Mouse (Mus musculus) intestine, postnatal 0 days (tissue): ENCODE results near the gene Tgm2. TPM values are rescaled to one million over a fixed set of nuclear protein-coding genes. Genes with fewer than 3 reads are reported as not detected.

Experiments used
- ATAC-seq: fragments of 200-750 bp; cut with Nextera tagmentation; 2 replicates; pipeline ENCODE4 v1.8.0; 2017; ENCODE audit warnings: mild to moderate bottlenecking, moderate TSS enrichment, moderate library complexity
- H3K27ac ChIP-seq: fragments of 300-500 bp; sonication (generic); 2 replicates; pipeline ENCODE4 v1.5.1; 2014; ENCODE audit warnings: mild to moderate bottlenecking, low read depth, low read length, moderate library complexity
- H3K27me3 ChIP-seq: fragments of 300-500 bp; sonication (generic); replicated peaks from 2 replicates; pipeline ENCODE4 v1.6.1; 2014; ENCODE audit warnings: low read length, mixed read lengths; ENCODE audit not compliant: control insufficient read depth, insufficient read depth
- H3K36me3 ChIP-seq: fragments of 300-500 bp; sonication (generic); 2 replicates; pipeline ENCODE4 v1.6.1; 2014; ENCODE audit warnings: mild to moderate bottlenecking, moderate library complexity; ENCODE audit not compliant: control insufficient read depth, insufficient read depth
- H3K4me1 ChIP-seq: fragments of 300-500 bp; sonication (generic); replicated peaks from 2 replicates; pipeline ENCODE4 v1.6.1; 2014; ENCODE audit warnings: antibody characterized with exemption, low read length, mixed read lengths; ENCODE audit not compliant: control insufficient read depth, insufficient read depth
- H3K4me2 ChIP-seq: fragments of 300-500 bp; sonication (generic); replicated peaks from 2 replicates; pipeline ENCODE4 v1.6.1; 2014; ENCODE audit warnings: low read depth, mild to moderate bottlenecking, moderate library complexity
- H3K4me3 ChIP-seq: fragments of 300-500 bp; sonication (generic); 2 replicates; pipeline ENCODE4 v1.5.1; 2014; ENCODE audit warnings: low read depth, low read length
- H3K9ac ChIP-seq: fragments of 300-500 bp; sonication (generic); 2 replicates; pipeline ENCODE4 v1.6.1; 2014; ENCODE audit warnings: mild to moderate bottlenecking, low read depth, low read length
- H3K9me3 ChIP-seq: fragments of 300-500 bp; sonication (generic); 2 replicates; pipeline ENCODE4 v1.6.1; 2016; ENCODE audit warnings: mixed run types; ENCODE audit not compliant: control insufficient read depth
- CTCF ChIP-seq: sonication (generic); IDR thresholded peaks from 2 replicates; pipeline ENCODE4 v1.5.1; 2016; ENCODE audit warnings: low read depth, mild to moderate bottlenecking, control low read depth, antibody characterized with exemption, moderate library complexity
- WGBS: fragments of 180-500 bp; shearing (Covaris S2); extraction: QIAGEN DNeasy Blood & Tissue Kit; methylation state at CpG from one replicate; pipeline ENCODE4 v1.1.7; 2014; 5-methylcytosine and 5-hydroxymethylcytosine counted together
- polyA plus RNA-seq: library from polyadenylated mRNA; unstranded; fragments of >200 nt; fragmentation: Nextera tagmentation; extraction: Ambion mirVana; gene quantifications from 2 replicates; pipeline ENCODE4 v1.2.1, GENCODE M21; 2015

Gene Tgm2
- polyA plus RNA-seq, 1 experiment from 2014 or later = 40.0 TPM

DNA sequence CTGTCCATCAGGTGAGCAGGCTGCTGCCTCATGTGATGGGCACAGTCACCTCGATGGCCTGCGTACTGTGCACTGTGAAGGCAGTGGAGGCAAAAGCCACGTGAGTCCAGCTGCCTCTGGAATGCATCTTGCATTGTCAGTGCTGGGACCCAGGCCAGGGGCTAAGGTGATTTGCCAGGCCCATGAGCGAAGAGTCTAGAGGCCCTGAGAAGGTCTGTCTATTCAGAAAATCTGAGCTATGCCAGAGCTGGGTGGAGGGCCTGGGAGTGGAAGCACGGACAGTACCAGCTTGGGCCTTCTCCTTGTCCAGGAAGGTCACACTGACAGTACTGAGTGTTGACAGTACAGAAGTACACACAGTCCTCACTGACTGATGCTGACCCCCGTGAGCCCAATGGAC lies 23.4 kb downstream of the Tgm2 start:
- ATAC-seq = no peak
- H3K4me2 ChIP-seq = no peak overlapping the region
- H3K4me1 ChIP-seq = no peaks in the 10 kb centered on the region
- H3K4me3 ChIP-seq = no peak overlapping the region
- H3K9me3 ChIP-seq = no peaks in the 10 kb centered on the region
- no peaks in the 10 kb centered on the region for H3K27me3 ChIP-seq
- 64% methylated on average over 6 of the region's 6 CpGs for WGBS
- H3K36me3 ChIP-seq = peaks cover 60% of the 10 kb centered on the region
- TF ChIP-seq CTCF = no peak
- no peak overlapping the region for H3K27ac ChIP-seq
- H3K9ac ChIP-seq = no peak overlapping the region

DNA sequence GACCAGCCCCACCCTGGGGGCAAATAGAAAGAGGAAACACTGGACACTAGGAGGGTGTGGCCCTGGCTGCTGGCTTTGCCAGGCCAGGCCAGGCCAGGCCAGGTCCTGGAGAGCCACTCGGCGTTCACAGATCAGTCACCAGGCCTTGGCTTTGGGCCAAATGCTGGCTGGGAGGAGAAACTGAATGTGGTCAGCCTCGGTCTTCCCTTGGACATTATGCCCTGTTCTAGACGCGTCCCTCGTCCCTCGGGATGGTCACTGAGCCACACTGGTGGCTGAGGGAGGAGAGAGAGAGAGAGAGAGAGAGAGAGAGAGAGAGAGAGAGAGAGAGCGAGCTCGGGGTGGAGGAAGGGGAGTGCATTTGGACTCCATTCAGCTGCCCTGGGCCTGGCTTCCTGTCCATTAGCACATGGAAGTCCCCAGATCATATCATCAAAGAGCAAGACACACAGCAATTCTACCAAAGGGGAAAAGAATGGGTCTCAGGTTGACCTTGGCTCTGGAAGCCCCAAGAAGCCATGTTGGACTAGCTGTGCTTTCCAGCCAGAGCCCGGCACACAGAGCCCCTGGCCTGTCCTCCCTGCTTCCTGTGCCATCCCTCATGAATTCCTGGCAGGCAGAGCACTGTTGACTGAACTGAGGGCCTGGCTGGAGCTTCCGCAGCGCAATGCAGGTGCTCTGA lies 24.4 kb downstream of the Tgm2 start:
- H3K27ac ChIP-seq = no peak overlapping the region
- no peak for ATAC-seq
- TF ChIP-seq CTCF = no peak
- no peak overlapping the region for H3K4me2 ChIP-seq
- H3K36me3 ChIP-seq = peaks cover 57% of the 10 kb centered on the region
- no peak overlapping the region for H3K9ac ChIP-seq
- H3K27me3 ChIP-seq = no peaks in the 10 kb centered on the region
- no peak overlapping the region for H3K4me3 ChIP-seq
- H3K9me3 ChIP-seq = no peaks in the 10 kb centered on the region
- WGBS = 52% methylated on average over 12 of the region's 12 CpGs
- no peaks in the 10 kb centered on the region for H3K4me1 ChIP-seq

DNA sequence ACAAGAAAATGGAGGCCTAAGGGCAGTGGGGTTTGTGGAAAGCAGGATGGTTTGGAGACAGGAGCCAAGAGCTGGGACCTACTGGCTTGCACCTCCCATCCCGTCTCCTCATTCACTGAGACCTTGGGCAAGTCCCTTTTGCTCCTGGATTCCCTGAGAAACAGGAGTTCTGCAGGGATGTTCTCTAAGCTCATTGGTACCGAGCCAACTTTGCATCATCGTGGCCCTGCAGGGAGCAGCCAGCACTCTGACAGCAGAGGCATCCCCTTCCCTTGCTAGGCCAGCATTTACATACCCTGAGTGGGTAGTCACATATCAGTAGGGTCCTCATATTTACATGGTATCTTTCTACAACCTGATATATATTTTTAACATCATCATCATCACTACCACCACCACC lies 25.4 kb downstream of the Tgm2 start:
- no peak overlapping the region for H3K4me3 ChIP-seq
- H3K9ac ChIP-seq = no peak overlapping the region
- no peak overlapping the region for H3K4me2 ChIP-seq
- H3K27ac ChIP-seq = no peak overlapping the region
- H3K9me3 ChIP-seq = no peaks in the 10 kb centered on the region
- no peaks in the 10 kb centered on the region for H3K27me3 ChIP-seq
- ATAC-seq = no peak
- 80% methylated on average over 3 of the region's 3 CpGs for WGBS
- no peaks in the 10 kb centered on the region for H3K4me1 ChIP-seq
- no peak for TF ChIP-seq CTCF
- peaks cover 57% of the 10 kb centered on the region for H3K36me3 ChIP-seq

DNA sequence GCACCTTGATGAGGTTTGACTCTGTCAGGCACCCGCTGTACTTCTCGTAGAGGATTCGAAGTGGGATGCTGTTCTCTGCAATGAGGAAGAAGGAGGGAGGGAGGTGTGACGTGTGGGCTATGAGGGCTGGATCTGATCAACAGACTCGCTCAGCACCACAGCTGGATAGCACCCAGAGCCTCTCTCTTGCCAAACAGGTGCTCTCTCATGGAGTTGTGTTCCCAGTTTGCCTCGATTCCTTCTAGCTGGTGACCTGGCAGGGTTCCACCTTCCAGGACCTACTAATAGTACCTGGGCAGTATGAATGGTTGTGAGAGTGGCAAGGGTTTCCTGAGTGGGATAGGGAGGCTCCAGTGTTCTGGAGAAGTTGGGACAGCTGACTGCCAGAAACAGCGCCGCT lies 26.0 kb downstream of the Tgm2 start:
- Histone ChIP-seq H3K4me2 (no peak overlapping the region), H3K27me3 (no peaks in the 10 kb centered on the region), H3K4me1 (no peaks in the 10 kb centered on the region), H3K27ac (no peak overlapping the region), H3K9ac (no peak overlapping the region), H3K4me3 (no peak overlapping the region), H3K36me3 (peaks cover 50% of the 10 kb centered on the region), H3K9me3 (no peaks in the 10 kb centered on the region)
- 81% methylated on average over 8 of the region's 8 CpGs for WGBS
- no peak for TF ChIP-seq CTCF
- ATAC-seq = no peak

DNA sequence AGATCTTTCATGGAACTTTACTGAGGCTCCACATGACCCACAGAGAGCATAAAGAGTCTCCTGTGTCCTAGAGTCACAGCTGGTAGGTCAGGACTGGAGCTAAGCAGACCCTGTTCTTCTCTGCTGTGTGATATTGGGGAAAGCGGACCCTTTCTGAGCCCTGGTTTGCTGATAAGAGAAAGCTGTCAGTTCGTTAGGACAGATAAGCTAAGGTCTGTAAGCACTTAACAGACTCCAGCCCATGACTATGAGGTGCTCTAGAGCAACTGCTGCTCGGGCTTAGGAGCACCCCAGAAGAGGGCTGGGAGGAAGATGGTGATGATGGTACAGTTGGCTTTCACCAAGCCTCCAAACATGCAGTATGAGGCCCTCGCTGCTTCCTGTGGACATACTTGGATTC lies 27.1 kb downstream of the Tgm2 start:
- no peaks in the 10 kb centered on the region for H3K27me3 ChIP-seq
- H3K9ac ChIP-seq = no peak overlapping the region
- no peak overlapping the region for H3K4me2 ChIP-seq
- no peak for ATAC-seq
- H3K4me3 ChIP-seq = no peak overlapping the region
- WGBS = 86% methylated on average over 4 of the region's 4 CpGs
- H3K4me1 ChIP-seq = 0 out of 2 replicates have a peak, but pooled peaks cover 6% of the 10 kb centered on the region
- H3K36me3 ChIP-seq = peaks cover 42% of the 10 kb centered on the region
- TF ChIP-seq CTCF = no peak
- no peak overlapping the region for H3K27ac ChIP-seq
- no peaks in the 10 kb centered on the region for H3K9me3 ChIP-seq

- no peak for ATAC-seq
- Histone ChIP-seq H3K4me1 (0 out of 2 replicates have a peak, but pooled peaks cover 8% of the 10 kb centered on the region), H3K27me3 (no peaks in the 10 kb centered on the region), H3K9me3 (no peaks in the 10 kb centered on the region), H3K9ac (no peak overlapping the region), H3K4me3 (no peak overlapping the region), H3K27ac (no peak overlapping the region; the same call in 1 of the 2 replicates), H3K4me2 (no peak overlapping the region), H3K36me3 (peaks cover 35% of the 10 kb centered on the region)
- WGBS = 47% methylated on average over 6 of the region's 6 CpGs
- peak; percentile 33 for TF ChIP-seq CTCF
Measured at GRCm38 (mm10) chr2:158116653-158117052, 29.6 kb downstream of the Tgm2 start.
